Mouse (Mus musculus): Measurements from ENCODE around the gene Rtf1.

DNA sequence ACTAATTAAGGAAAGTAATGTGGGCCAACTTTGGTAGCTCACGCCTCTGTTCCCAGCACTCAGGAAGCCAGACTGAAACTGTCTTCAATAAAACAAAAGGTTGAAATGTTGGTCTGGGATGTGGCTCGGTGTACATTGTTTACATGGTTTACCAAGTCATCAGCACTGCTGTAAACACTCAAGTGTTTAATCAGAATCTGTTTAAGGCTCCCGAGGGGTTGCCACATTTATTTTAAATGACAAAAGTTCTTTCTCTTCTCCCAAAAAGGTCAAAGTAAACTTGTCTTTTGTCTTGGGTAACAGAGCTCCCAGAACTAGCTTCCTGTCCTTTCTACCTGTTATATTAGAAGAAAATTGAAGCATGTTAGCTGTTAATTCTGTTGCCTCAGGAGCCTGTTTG is 32.8 kb downstream of the Rtf1 start:
- TF ChIP-seq POLR2A (IDR thresholded peaks at IDR 0.05; ENCODE audit: control insufficient read depth, extremely low read depth, insufficient read depth, low read length, poor library complexity) (no peak), CTCF (IDR thresholded peaks at IDR 0.05; ENCODE audit: borderline replicate concordance, control insufficient read depth, extremely low read depth, insufficient read depth, low read length, poor library complexity) (no peak)
